Mouse (Mus musculus): Measurements from ENCODE around the gene Armcx3. TPM values are rescaled to one million over a fixed set of nuclear protein-coding genes. Genes with fewer than 3 reads are reported as not detected.

The Armcx3 gene
- polyA plus RNA-seq, 1 experiment = 0.42 TPM

- Histone ChIP-seq H3K4me1 (ENCODE audit: control insufficient read depth, insufficient read depth, insufficient read length, low read length) (no peaks in the 10 kb centered on the region), H3K27me3 (ENCODE audit: control insufficient read depth, insufficient read depth, low read length) (no peaks in the 10 kb centered on the region), H3K27ac (ENCODE audit: insufficient read depth, low read depth, low read length) (no peak overlapping the region), H3K36me3 (ENCODE audit: control insufficient read depth, insufficient read depth, low read length) (no peaks in the 10 kb centered on the region), H3K4me3 (ENCODE audit: low read depth, low read length) (no peak overlapping the region)
- WGBS = 58% methylated on average over 4 of the region's 4 CpGs
- TF ChIP-seq CTCF (IDR thresholded peaks at IDR 0.05; ENCODE audit: extremely low read depth, insufficient read length, insufficient replicate concordance, low read depth, low read length) (no peak), POLR2A (IDR thresholded peaks at IDR 0.05; ENCODE audit: low read depth, low read length) (no peak)
These were observed 31.3 kb downstream of the Armcx3 start for GRCm38 (mm10) chrX:134787728-134788127.

GRCm38 (mm10) chrX:134807833-134808754 lies 51.7 kb downstream of the Armcx3 start:
- Histone ChIP-seq H3K27me3 (ENCODE audit: control insufficient read depth, insufficient read depth, low read length) (no peaks in the 10 kb centered on the region), H3K27ac (ENCODE audit: insufficient read depth, low read depth, low read length) (no peak overlapping the region), H3K36me3 (ENCODE audit: control insufficient read depth, insufficient read depth, low read length) (no peaks in the 10 kb centered on the region), H3K4me1 (ENCODE audit: control insufficient read depth, insufficient read depth, insufficient read length, low read length) (no peaks in the 10 kb centered on the region), H3K4me3 (ENCODE audit: low read depth, low read length) (peak overlapping the region; percentile 60)
- 15% methylated on average over 28 of the region's 28 CpGs for WGBS
- TF ChIP-seq POLR2A (IDR thresholded peaks at IDR 0.05; ENCODE audit: low read depth, low read length) (no peak), CTCF (IDR thresholded peaks at IDR 0.05; ENCODE audit: extremely low read depth, insufficient read length, insufficient replicate concordance, low read depth, low read length) (no peak)

- H3K36me3 ChIP-seq (ENCODE audit: control insufficient read depth, insufficient read depth, low read length) = no peaks in the 10 kb centered on the region
- peak within 1 kb of the TSS; percentile 60 for H3K4me3 ChIP-seq (ENCODE audit: low read depth, low read length)
- no peak within 1 kb of the TSS for H3K27ac ChIP-seq (ENCODE audit: insufficient read depth, low read depth, low read length)
- 14% methylated on average over 16 of the region's 16 CpGs for WGBS
- H3K4me1 ChIP-seq (ENCODE audit: control insufficient read depth, insufficient read depth, insufficient read length, low read length) = no peaks in the 10 kb centered on the region
- H3K27me3 ChIP-seq (ENCODE audit: control insufficient read depth, insufficient read depth, low read length) = no peaks in the 10 kb centered on the region
- TF ChIP-seq POLR2A (IDR thresholded peaks at IDR 0.05; ENCODE audit: low read depth, low read length) = no peak
- TF ChIP-seq CTCF (IDR thresholded peaks at IDR 0.05; ENCODE audit: extremely low read depth, insufficient read length, insufficient replicate concordance, low read depth, low read length) = no peak
These were observed 52.4 kb downstream of the Armcx3 start, which contains the start of gene Armcx2 for GRCm38 (mm10) chrX:134808755-134809224. TSS of gene Armcx2 (minus strand) at chrX:134809221.

Other genes with a start within 250 kb of the Armcx3 start
- gene Timm8a1, start 214.7 kb upstream of the Armcx3 start, polyA plus RNA-seq (2012; rRNA removed) = 0.27 and 0.66 TPM in 2 replicates
- gene Btk, start 173.0 kb upstream of the Armcx3 start, polyA plus RNA-seq (2012; rRNA removed) = 0.19 and 0.48 TPM in 2 replicates
- gene Rpl36a, start 170.9 kb upstream of the Armcx3 start, polyA plus RNA-seq (2012; rRNA removed) = 48.0 and 60.3 TPM in 2 replicates
- 0.65 and 0.98 TPM in 2 replicates for gene Gla, start 155.5 kb upstream of the Armcx3 start, polyA plus RNA-seq (2012; rRNA removed)
- gene Hnrnph2, start 155.4 kb upstream of the Armcx3 start, polyA plus RNA-seq (2012; rRNA removed) = 1.1 and 3.8 TPM in 2 replicates
- gene Armcx4, start 70.1 kb upstream of the Armcx3 start, polyA plus RNA-seq (2012; rRNA removed) = 0.14 and 0.15 TPM in 2 replicates
- gene Armcx1, start 38.6 kb upstream of the Armcx3 start, polyA plus RNA-seq (2012; rRNA removed) = 0.18 and 0.44 TPM in 2 replicates
- gene Armcx6, start 5.2 kb upstream of the Armcx3 start, polyA plus RNA-seq (2012; rRNA removed) = 0.24 and 0.36 TPM in 2 replicates
- gene Armcx2, start 52.6 kb downstream of the Armcx3 start, polyA plus RNA-seq (2012; rRNA removed) = 2.6 and 2.7 TPM in 2 replicates
- not detected in 2 replicates for gene Nxf2, start 208.2 kb downstream of the Armcx3 start, polyA plus RNA-seq (2012; rRNA removed)

All from small intestine, adult 2 months (tissue).